22 mouse cellular contexts compared by ENCODE assay signal in genomic region chr2:17448341-17448740, GRCm38 (mm10).
A peak's percentile ranks its signal among the peaks of the same experiment; 100 is the strongest.
DNase-seq lines count a peak whose midpoint lies in the region; ATAC-seq and TF ChIP-seq lines count a peak whose summit lies in the region.
"Had no signal": no experiment of that assay in that cellular context is flagged by ENCODE, and none has a peak within 500 bp of the region (broad histone marks: within the 10 kb centered on the region; RNA-seq: fewer than 3 reads in every experiment).

No protein-coding gene starts in this region.

- H3K9ac ChIP-seq in lung, embryonic 14.5 days = no peak overlapping the region
- no peak overlapping the region for H3K9ac ChIP-seq in lung, embryonic 15.5 days
- no peak overlapping the region for H3K9ac ChIP-seq in lung, embryonic 16.5 days (ENCODE audit: low read length)
- H3K9ac ChIP-seq in lung, postnatal 0 days (replicated peaks; ENCODE audit: low read depth) = no peak overlapping the region

- H3K27me3 ChIP-seq in lung, embryonic 14.5 days (ENCODE audit: insufficient read depth, low read length) = no peaks in the 10 kb centered on the region
- no peaks in the 10 kb centered on the region for H3K27me3 ChIP-seq in lung, embryonic 15.5 days
- no peaks in the 10 kb centered on the region for H3K27me3 ChIP-seq in lung, embryonic 16.5 days (ENCODE audit: control insufficient read depth, insufficient read depth, low read depth, low read length)
- H3K27me3 ChIP-seq in lung, postnatal 0 days (replicated peaks; ENCODE audit: insufficient read depth, low read length) = no peaks in the 10 kb centered on the region
- H3K27me3 ChIP-seq: CH12.LX, Patski had no signal

- no peaks in the 10 kb centered on the region for H3K4me1 ChIP-seq in lung, embryonic 14.5 days (ENCODE audit: insufficient read depth)
- no peaks in the 10 kb centered on the region for H3K4me1 ChIP-seq in lung, embryonic 15.5 days
- no peaks in the 10 kb centered on the region for H3K4me1 ChIP-seq in lung, embryonic 16.5 days (replicated peaks; ENCODE audit: control insufficient read depth, insufficient read depth, low read length)
- no peaks in the 10 kb centered on the region for H3K4me1 ChIP-seq in lung, postnatal 0 days (ENCODE audit: insufficient read depth, low read depth, low read length)

- H3K4me3 ChIP-seq in lung, embryonic 14.5 days (ENCODE audit: low read depth, low read length) = no peak overlapping the region
- no peak overlapping the region for H3K4me3 ChIP-seq in lung, embryonic 15.5 days
- no peak overlapping the region for H3K4me3 ChIP-seq in lung, embryonic 16.5 days (ENCODE audit: low read length)
- H3K4me3 ChIP-seq in lung, postnatal 0 days (ENCODE audit: low read depth, low read length) = no peak overlapping the region

- ATAC-seq in lung, embryonic 14.5 days (ENCODE audit: insufficient read depth) = no peak
- peak; percentile 65; the same call in 1 of the 2 replicates for ATAC-seq in lung, embryonic 15.5 days (ENCODE audit: borderline replicate concordance, extremely low read depth, low FRiP score, low TSS enrichment)
- peak; percentile 86 for ATAC-seq in lung, embryonic 16.5 days (ENCODE audit: low read depth)
- ATAC-seq in lung, postnatal 0 days = peak; percentile 79
- ATAC-seq: activated CD4-positive, CD25-positive, alpha-beta regulatory T cell, adult 4 months; CD4-positive, CD25-positive, alpha-beta regulatory T cell, adult 4 months; Patski had no signal

- H3K27ac ChIP-seq in lung, embryonic 14.5 days (ENCODE audit: low read depth) = no peak overlapping the region
- no peak overlapping the region for H3K27ac ChIP-seq in lung, embryonic 15.5 days
- no peak overlapping the region for H3K27ac ChIP-seq in lung, embryonic 16.5 days (ENCODE audit: low read length)
- H3K27ac ChIP-seq in lung, postnatal 0 days (ENCODE audit: low read length) = no peak overlapping the region

- H3K4me2 ChIP-seq in lung, embryonic 14.5 days = no peak overlapping the region
- no peak overlapping the region for H3K4me2 ChIP-seq in lung, embryonic 15.5 days
- no peak overlapping the region for H3K4me2 ChIP-seq in lung, embryonic 16.5 days (ENCODE audit: low read depth, low read length)
- H3K4me2 ChIP-seq in lung, postnatal 0 days (replicated peaks; ENCODE audit: low read depth, low read length) = no peak overlapping the region

- TF ChIP-seq EP300 in lung, postnatal 0 days (IDR thresholded peaks at IDR 0.05) = no peak

- peak; percentile 15 for DNase-seq in lung, embryonic 14.5 days
- no peak for DNase-seq in lung, postnatal 14 days
- DNase-seq in lung, postnatal 4 days = no peak
- no peak for DNase-seq in lung, postnatal 10 days
- DNase-seq in lung, postnatal 0 days (ENCODE audit: low spot score) = peak; percentile 79
- no peak for DNase-seq in lung, adult 18-20 months
- DNase-seq: adrenal gland, adult 2 months; adrenal gland, adult 8-10 months; adrenal gland, postnatal 10 days; adrenal gland, postnatal 14 days; adrenal gland, postnatal 25 days; adrenal gland, postnatal 36 days; B cell, adult 2 months; cerebellum, adult 11 months; cerebellum, adult 11-12 months had no signal

- H3K9me3 ChIP-seq in lung, embryonic 14.5 days (ENCODE audit: low read depth, low read length) = no peaks in the 10 kb centered on the region
- no peaks in the 10 kb centered on the region for H3K9me3 ChIP-seq in lung, embryonic 15.5 days
- no peaks in the 10 kb centered on the region for H3K9me3 ChIP-seq in lung, embryonic 16.5 days (ENCODE audit: control insufficient read depth, low read length)
- H3K9me3 ChIP-seq in lung, postnatal 0 days (ENCODE audit: low read length) = no peaks in the 10 kb centered on the region
- H3K9me3 ChIP-seq: G1E had no signal

- 0 out of 2 replicates have a peak, but pooled peaks cover 7% of the 10 kb centered on the region for H3K36me3 ChIP-seq in lung, embryonic 14.5 days (ENCODE audit: insufficient read depth)
- H3K36me3 ChIP-seq in lung, embryonic 15.5 days = no peaks in the 10 kb centered on the region
- no peaks in the 10 kb centered on the region for H3K36me3 ChIP-seq in lung, embryonic 16.5 days (ENCODE audit: control insufficient read depth, insufficient read depth, low read length)
- no peaks in the 10 kb centered on the region for H3K36me3 ChIP-seq in lung, postnatal 0 days (ENCODE audit: insufficient read depth, low read length)
- H3K36me3 ChIP-seq: G1E had no signal

- TF ChIP-seq CTCF in lung, embryonic 14.5 days (IDR thresholded peaks at IDR 0.05; ENCODE audit: low read depth) = no peak
- no peak for TF ChIP-seq CTCF in lung, postnatal 0 days (IDR thresholded peaks at IDR 0.05)

Comparison
In these comparisons a context has a peak if more than half of its experiments do, and no peak if none do; other contexts are left out.
1. DNase-seq: peak in lung, embryonic 14.5 days (single experiment) and lung, postnatal 0 days (single experiment); none in lung, postnatal 14 days (single experiment), lung, postnatal 4 days (0 of 2), lung, postnatal 10 days (single experiment) and lung, adult 18-20 months (0 of 2).